Mouse (Mus musculus) erythroblast, embryonic 14.5 days (primary cell): ENCODE results near the gene Tgfb3. TPM values are rescaled to one million over a fixed set of nuclear protein-coding genes. Genes with fewer than 3 reads are reported as not detected.

Experiments used
- H3K27me3 ChIP-seq: 2 replicates; pipeline ENCODE4 v1.6.1; 2012; ENCODE audit warnings: inconsistent platforms; ENCODE audit not compliant: control insufficient read depth
- H3K36me3 ChIP-seq: 2 replicates; pipeline ENCODE4 v1.6.1; 2012; ENCODE audit warnings: mild to moderate bottlenecking, inconsistent platforms; ENCODE audit not compliant: control insufficient read depth
- H3K4me1 ChIP-seq: 2 replicates; pipeline ENCODE4 v1.6.1; 2012; ENCODE audit warnings: inconsistent platforms; ENCODE audit not compliant: control insufficient read depth
- H3K4me3 ChIP-seq: replicated peaks from 2 replicates; pipeline ENCODE3; 2012; ENCODE audit warnings: moderate library complexity, mild to moderate bottlenecking, inconsistent platforms
- H3K9me3 ChIP-seq: 2 replicates; pipeline ENCODE4 v1.6.1; 2012; ENCODE audit warnings: low read length, inconsistent platforms, mixed read lengths; ENCODE audit not compliant: control insufficient read depth
- GATA1 ChIP-seq: IDR thresholded peaks from 2 replicates; pipeline ENCODE4 v1.6.1; 2012; ENCODE audit warnings: low read length, inconsistent platforms, mixed read lengths
- TAL1 ChIP-seq: IDR thresholded peaks from 3 replicates; pipeline ENCODE4 v1.6.1; 2012; ENCODE audit warnings: low read length, inconsistent platforms, mixed read lengths
- polyA plus RNA-seq: library from polyadenylated mRNA; stranded (reverse); fragments of >175 nt; gene quantifications from 2 replicates; pipeline ENCODE4 v1.2.3, GENCODE M21; 2012

The Tgfb3 gene
- not detected in 2 replicates for polyA plus RNA-seq

GRCm38 (mm10) chr12:86078553-86079201, at the start of gene Tgfb3:
Tgfb3 (minus strand) TSS chr12:86079041.
- peak within 1 kb of the TSS; percentile 59 for H3K4me3 ChIP-seq
- H3K36me3 ChIP-seq, result no peaks in the 10 kb centered on the region
- H3K27me3 ChIP-seq, result peaks cover 82% of the 10 kb centered on the region
- TF ChIP-seq TAL1, result no peak
- TF ChIP-seq GATA1, result no peak
- H3K4me1 ChIP-seq, result peaks cover 6% of the 10 kb centered on the region
- no peaks in the 10 kb centered on the region for H3K9me3 ChIP-seq

DNA sequence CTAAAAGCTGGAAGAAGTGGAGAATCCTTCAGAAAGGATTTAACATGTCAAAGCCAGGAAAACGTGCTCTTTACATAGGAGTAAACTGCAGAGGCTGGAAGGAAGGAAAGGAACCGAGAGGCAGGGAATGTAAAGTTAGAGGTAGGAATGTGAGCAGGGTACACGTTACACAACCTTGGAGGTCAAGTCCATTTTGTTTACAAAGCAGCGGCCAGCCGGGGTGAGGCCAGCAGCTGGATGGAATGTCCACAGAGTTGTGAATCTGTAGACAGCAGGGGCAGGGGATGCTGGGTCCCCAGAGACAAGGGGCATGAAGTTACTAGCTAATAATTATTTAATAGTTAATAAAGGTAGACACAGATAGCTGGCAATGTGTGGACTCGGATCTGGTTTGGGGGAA, 49.3 kb upstream of the Tgfb3 start:
- TF ChIP-seq TAL1 (no peak), GATA1 (no peak)
- H3K36me3 ChIP-seq, result no peaks in the 10 kb centered on the region
- H3K27me3 ChIP-seq, result no peaks in the 10 kb centered on the region
- no peaks in the 10 kb centered on the region for H3K9me3 ChIP-seq
- no peaks in the 10 kb centered on the region for H3K4me1 ChIP-seq
- no peak overlapping the region for H3K4me3 ChIP-seq

DNA sequence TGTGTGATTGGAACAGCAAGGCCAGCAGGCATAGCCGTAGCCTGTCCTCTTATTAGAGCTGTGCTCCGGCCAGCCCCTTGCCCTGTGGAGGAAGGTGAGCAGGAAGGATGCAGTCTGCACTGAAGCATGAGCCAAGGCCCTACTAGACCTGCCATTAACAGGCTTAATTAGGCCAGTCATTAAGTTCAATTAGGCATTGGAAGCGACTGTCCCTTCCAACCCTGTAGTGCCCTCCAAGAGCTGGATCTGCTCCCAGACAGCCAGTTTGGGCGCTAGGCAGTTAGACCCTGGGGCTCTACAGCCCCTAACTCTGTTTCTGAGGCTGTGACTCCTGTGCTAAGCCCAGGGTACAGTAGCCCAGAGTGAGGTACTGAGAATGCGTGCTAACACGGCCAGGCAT, 45.2 kb upstream of the Tgfb3 start:
- Histone ChIP-seq H3K9me3 (no peaks in the 10 kb centered on the region), H3K27me3 (no peaks in the 10 kb centered on the region), H3K4me3 (no peak overlapping the region), H3K36me3 (no peaks in the 10 kb centered on the region), H3K4me1 (no peaks in the 10 kb centered on the region)
- no peak for TF ChIP-seq TAL1
- TF ChIP-seq GATA1, result no peak

DNA sequence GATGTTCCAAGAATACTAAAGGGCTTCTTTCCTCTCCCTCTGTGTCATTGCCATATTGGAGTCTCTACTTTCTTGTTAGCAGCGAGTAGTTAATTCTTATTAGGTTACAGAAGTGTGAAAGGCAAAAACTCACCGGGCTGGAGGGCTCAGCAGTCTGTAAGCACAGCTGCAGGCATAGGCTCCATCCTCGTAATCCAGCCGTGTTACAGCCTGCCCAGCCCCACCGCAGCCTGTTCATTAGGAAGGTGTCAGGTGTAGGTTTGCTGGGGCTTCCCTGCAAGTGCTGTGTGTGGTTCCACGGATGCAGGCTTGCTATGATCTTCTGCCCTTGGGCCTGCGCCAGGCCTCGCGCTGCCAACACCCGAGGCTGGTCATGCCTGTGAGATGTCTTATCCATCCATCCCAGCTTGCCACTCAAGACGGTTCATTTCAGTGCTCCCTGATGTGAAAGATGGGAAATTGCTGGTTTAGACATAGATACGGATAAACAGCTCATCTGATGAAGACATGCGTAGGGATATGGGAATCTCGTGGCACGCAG, 37.5 kb upstream of the Tgfb3 start:
- Histone ChIP-seq H3K9me3 (no peaks in the 10 kb centered on the region), H3K27me3 (no peaks in the 10 kb centered on the region), H3K4me1 (no peaks in the 10 kb centered on the region), H3K36me3 (no peaks in the 10 kb centered on the region), H3K4me3 (no peak overlapping the region)
- no peak for TF ChIP-seq GATA1

- H3K9me3 ChIP-seq, result no peaks in the 10 kb centered on the region
- no peaks in the 10 kb centered on the region for H3K4me1 ChIP-seq
- H3K36me3 ChIP-seq, result no peaks in the 10 kb centered on the region
- H3K27me3 ChIP-seq, result no peaks in the 10 kb centered on the region
- no peak overlapping the region for H3K4me3 ChIP-seq
- TF ChIP-seq TAL1 (no peak), GATA1 (no peak)
These were observed 31.8 kb upstream of the Tgfb3 start for GRCm38 (mm10) chr12:86110637-86111036.

DNA sequence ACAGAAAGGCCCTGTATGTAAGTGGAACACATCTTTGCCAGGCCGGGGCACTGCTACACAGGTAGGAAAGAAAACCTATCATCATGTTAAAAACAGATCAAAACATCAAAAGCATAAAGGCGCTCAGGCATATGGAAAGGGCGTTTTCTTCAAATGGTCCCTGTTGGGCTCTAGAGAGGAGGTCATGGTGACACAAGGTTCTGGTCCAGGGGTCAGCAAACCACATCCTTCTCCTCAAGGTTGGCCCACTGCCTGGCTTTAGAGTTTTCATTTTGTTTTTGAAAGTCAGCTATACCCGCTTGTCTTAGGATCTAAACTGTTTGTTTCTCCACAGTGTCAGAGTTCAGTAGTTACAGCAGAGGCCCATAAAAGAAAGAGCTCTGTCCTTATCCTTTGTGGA, 30.7 kb upstream of the Tgfb3 start:
- TF ChIP-seq TAL1 (no peak), GATA1 (no peak)
- Histone ChIP-seq H3K36me3 (no peaks in the 10 kb centered on the region), H3K4me1 (no peaks in the 10 kb centered on the region), H3K4me3 (no peak overlapping the region), H3K27me3 (no peaks in the 10 kb centered on the region), H3K9me3 (no peaks in the 10 kb centered on the region)

GRCm38 (mm10) chr12:86107645-86108044, 28.8 kb upstream of the Tgfb3 start:
- H3K9me3 ChIP-seq, result no peaks in the 10 kb centered on the region
- TF ChIP-seq TAL1 (no peak), GATA1 (no peak)
- H3K4me3 ChIP-seq, result no peak overlapping the region
- no peaks in the 10 kb centered on the region for H3K4me1 ChIP-seq
- no peaks in the 10 kb centered on the region for H3K36me3 ChIP-seq
- H3K27me3 ChIP-seq, result no peaks in the 10 kb centered on the region

DNA sequence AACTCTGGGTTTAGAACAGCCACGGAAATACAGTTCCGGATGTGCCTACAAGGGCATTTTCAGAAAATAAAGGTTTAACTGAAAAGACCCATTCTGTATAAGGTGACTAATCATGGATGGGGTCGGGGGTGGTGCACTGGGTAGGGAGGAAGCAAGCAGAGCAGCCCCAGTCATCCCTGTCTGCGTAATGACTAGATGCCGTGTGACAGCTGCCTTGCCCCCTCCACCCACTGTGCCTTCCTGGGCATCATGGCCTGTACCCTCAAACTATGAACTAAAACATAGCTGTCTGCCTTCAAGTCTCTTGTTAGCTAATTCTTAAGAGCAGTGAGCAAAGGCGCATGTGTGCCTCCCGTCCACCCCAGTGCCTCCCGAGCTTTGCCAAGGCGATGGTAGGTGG, 27.2 kb upstream of the Tgfb3 start:
- Histone ChIP-seq H3K4me3 (no peak overlapping the region), H3K27me3 (no peaks in the 10 kb centered on the region), H3K36me3 (no peaks in the 10 kb centered on the region), H3K4me1 (no peaks in the 10 kb centered on the region), H3K9me3 (no peaks in the 10 kb centered on the region)
- TF ChIP-seq TAL1 (no peak), GATA1 (no peak)

GRCm38 (mm10) chr12:86105546-86105945, 26.7 kb upstream of the Tgfb3 start:
- no peaks in the 10 kb centered on the region for H3K4me1 ChIP-seq
- H3K36me3 ChIP-seq, result no peaks in the 10 kb centered on the region
- H3K27me3 ChIP-seq, result no peaks in the 10 kb centered on the region
- H3K4me3 ChIP-seq, result no peak overlapping the region
- TF ChIP-seq TAL1, result no peak
- no peak for TF ChIP-seq GATA1
- H3K9me3 ChIP-seq, result no peaks in the 10 kb centered on the region

- Histone ChIP-seq H3K4me3 (no peak overlapping the region), H3K36me3 (no peaks in the 10 kb centered on the region), H3K27me3 (no peaks in the 10 kb centered on the region)
These were observed 25.5 kb upstream of the Tgfb3 start for GRCm38 (mm10) chr12:86104297-86104696.

More at GRCm38 (mm10) chr12:86104297-86104696, 25.5 kb upstream of the Tgfb3 start:
- H3K9me3 ChIP-seq, result no peaks in the 10 kb centered on the region
- no peaks in the 10 kb centered on the region for H3K4me1 ChIP-seq
- TF ChIP-seq GATA1, result no peak
- TF ChIP-seq TAL1, result no peak
